Mouse (Mus musculus) erythroblast, embryonic 14.5 days (primary cell): ENCODE measurements around the gene Farp1.

ENCODE experiments used
- GATA1 ChIP-seq: IDR thresholded peaks from 2 replicates; pipeline ENCODE4 v1.6.1; 2012; ENCODE audit warnings: low read length, inconsistent platforms, mixed read lengths
- TAL1 ChIP-seq: IDR thresholded peaks from 3 replicates; pipeline ENCODE4 v1.6.1; 2012; ENCODE audit warnings: low read length, inconsistent platforms, mixed read lengths

DNA sequence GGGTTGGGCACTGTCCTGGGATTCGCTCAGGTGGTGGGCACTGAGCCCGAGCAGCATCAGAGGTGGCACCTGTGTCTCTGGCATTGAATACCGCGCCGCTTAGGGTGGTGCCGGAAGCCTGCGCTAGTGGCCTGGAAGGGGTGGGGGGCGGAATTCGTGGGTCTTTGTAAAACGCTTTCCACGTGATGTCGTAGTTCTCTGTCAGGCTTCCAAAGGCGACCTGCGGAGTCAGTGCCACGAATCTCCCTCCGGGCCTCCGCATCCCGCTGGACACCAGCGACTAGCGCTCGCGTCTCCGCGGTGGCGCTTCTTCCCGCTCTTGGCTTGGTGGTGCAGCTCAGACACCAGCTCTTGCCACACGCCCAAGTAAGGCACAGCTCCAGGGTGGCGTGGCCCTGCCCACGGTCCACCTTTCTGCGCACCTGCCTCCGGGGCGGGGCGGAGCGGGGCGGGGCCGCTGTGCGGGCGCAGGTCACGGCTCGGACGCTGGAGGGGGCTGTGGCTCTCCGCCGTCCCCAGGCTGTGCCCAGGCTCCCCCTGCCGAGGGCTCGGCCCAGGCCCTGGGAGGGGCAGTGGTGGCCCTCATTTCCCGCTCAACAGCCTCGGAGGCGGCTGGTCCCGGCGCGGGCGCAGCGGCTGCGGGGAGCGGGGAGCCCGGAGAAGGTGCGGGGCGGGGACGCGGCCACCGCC is at the start of gene Farp1:
- TF ChIP-seq GATA1 (no peak), TAL1 (no peak)
